Mouse (Mus musculus) left cerebral cortex, adult 8-10 months (tissue): ENCODE results near the gene Slc9a3r1. TPM values are rescaled to one million over a fixed set of nuclear protein-coding genes. Genes with fewer than 3 reads are reported as not detected.

ENCODE experiments used
- DNase-seq, 2 experiments: peaks; one replicate each; pipeline ENCODE4 v3.0.0; 2022; ENCODE audit warnings: low spot score in 2 of 2
- total RNA-seq, 4 experiments: library from RNA; stranded (reverse); gene quantifications; 2 replicates each; pipeline ENCODE4 v1.2.4; 2022

Gene Slc9a3r1
- total RNA-seq, 4 experiments from 2014 or later, result 63.4 to 73.8 (median 67.8) TPM

- no peak for DNase-seq
Measured at GRCm38 (mm10) chr11:115188539-115189231, 25.5 kb downstream of the Slc9a3r1 start.

- DNase-seq, result no peak
Measured at GRCm38 (mm10) chr11:115189304-115189703, 26.2 kb downstream of the Slc9a3r1 start.

- no peak for DNase-seq
Measured at GRCm38 (mm10) chr11:115192180-115192579, 29.0 kb downstream of the Slc9a3r1 start.

- no peak for DNase-seq
Measured at GRCm38 (mm10) chr11:115194693-115195092, 31.6 kb downstream of the Slc9a3r1 start.

- no peak for DNase-seq
Measured at GRCm38 (mm10) chr11:115195933-115196332, 32.8 kb downstream of the Slc9a3r1 start.

- DNase-seq, result no peak
Measured at GRCm38 (mm10) chr11:115197558-115197957, 34.4 kb downstream of the Slc9a3r1 start.

- no peak for DNase-seq
Measured at GRCm38 (mm10) chr11:115198932-115199384, 35.8 kb downstream of the Slc9a3r1 start.

- no peak for DNase-seq
Measured at GRCm38 (mm10) chr11:115200520-115200919, 37.4 kb downstream of the Slc9a3r1 start.

GRCm38 (mm10) chr11:115202316-115202715 is 39.2 kb downstream of the Slc9a3r1 start:
- peak; percentile 54 to 65 for DNase-seq

- no peak for DNase-seq
Measured at GRCm38 (mm10) chr11:115202756-115203155, 39.6 kb downstream of the Slc9a3r1 start.

GRCm38 (mm10) chr11:115208126-115208525 is 45.0 kb downstream of the Slc9a3r1 start:
- DNase-seq, result no peak

GRCm38 (mm10) chr11:115208776-115209732 is 45.9 kb downstream of the Slc9a3r1 start:
- no peak for DNase-seq

GRCm38 (mm10) chr11:115209958-115210357 is 46.8 kb downstream of the Slc9a3r1 start:
- DNase-seq, result no peak

GRCm38 (mm10) chr11:115212116-115212515 is 49.0 kb downstream of the Slc9a3r1 start:
- DNase-seq, result no peak

- DNase-seq, result no peak
Measured at GRCm38 (mm10) chr11:115215123-115215522, 52.0 kb downstream of the Slc9a3r1 start.

- DNase-seq, result no peak
Measured at GRCm38 (mm10) chr11:115217439-115218410, 54.6 kb downstream of the Slc9a3r1 start.

GRCm38 (mm10) chr11:115219263-115219662 is 56.1 kb downstream of the Slc9a3r1 start:
- DNase-seq, result no peak

GRCm38 (mm10) chr11:115219685-115220084 is 56.5 kb downstream of the Slc9a3r1 start:
- DNase-seq, result no peak

- DNase-seq, result no peak
Measured at GRCm38 (mm10) chr11:115222077-115222476, 58.9 kb downstream of the Slc9a3r1 start.

- DNase-seq, result no peak
Measured at GRCm38 (mm10) chr11:115222570-115222969, 59.4 kb downstream of the Slc9a3r1 start.

- no peak for DNase-seq
Measured at GRCm38 (mm10) chr11:115223451-115223850, 60.3 kb downstream of the Slc9a3r1 start.
